In the genomic region with DNA sequence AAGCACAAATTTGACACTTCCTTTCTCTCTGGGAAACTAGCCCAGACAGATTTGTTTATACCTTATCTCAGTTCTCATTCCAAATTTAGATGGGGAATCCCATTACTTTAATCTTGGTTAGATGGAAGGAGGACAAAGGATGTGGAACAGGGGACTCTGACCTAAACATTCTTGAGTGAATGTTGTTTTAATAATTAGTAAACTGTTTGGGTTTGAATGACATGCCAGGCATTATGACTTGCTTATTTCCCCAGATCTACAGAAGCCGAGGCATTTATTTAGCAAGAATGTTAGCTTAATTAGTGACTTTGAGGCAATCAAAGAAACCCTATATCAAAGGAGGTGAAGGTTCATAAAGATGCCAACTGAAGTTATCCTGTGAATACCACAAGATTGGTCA, we compare ENCODE assay signal across 20 mouse cellular contexts.
"Had no signal": no experiment of that assay in that cellular context is flagged by ENCODE, and none has a peak within 500 bp of the region (broad histone marks: within the 10 kb centered on the region; RNA-seq: fewer than 3 reads in every experiment).

No protein-coding gene starts in this region.

- H3K36me3 ChIP-seq: liver, embryonic 12.5 days; midbrain, embryonic 12.5 days; neural tube, embryonic 13.5 days; neural tube, embryonic 15.5 days had no signal

- H3K4me1 ChIP-seq: liver, embryonic 12.5 days; megakaryocyte, embryonic 14.5 days; midbrain, embryonic 12.5 days; neural tube, embryonic 13.5 days; neural tube, embryonic 15.5 days had no signal

- H3K9me3 ChIP-seq: liver, embryonic 12.5 days; megakaryocyte, embryonic 14.5 days; midbrain, embryonic 12.5 days; neural tube, embryonic 13.5 days; neural tube, embryonic 15.5 days had no signal

- H3K4me3 ChIP-seq: liver, embryonic 12.5 days; megakaryocyte, embryonic 14.5 days; midbrain, embryonic 12.5 days; myocyte; neural tube, embryonic 13.5 days; neural tube, embryonic 15.5 days had no signal

- H3K9ac ChIP-seq: liver, embryonic 12.5 days; liver, embryonic 14.5 days; midbrain, embryonic 12.5 days; neural tube, embryonic 13.5 days; neural tube, embryonic 15.5 days had no signal

- H3K4me2 ChIP-seq: liver, embryonic 12.5 days; midbrain, embryonic 12.5 days; neural tube, embryonic 13.5 days; neural tube, embryonic 15.5 days had no signal

- DNase-seq: liver; lung, adult 2 months; midbrain, embryonic 14.5 days; retina, postnatal 1 day; right cerebral cortex, adult 18-20 months; right cerebral cortex, postnatal 25 days; right cerebral cortex, postnatal 4 days; spleen, adult 18-20 months; thymus, adult 18-20 months; thymus, postnatal 14 days; thymus, postnatal 36 days had no signal

- H3K27me3 ChIP-seq: liver, embryonic 12.5 days; megakaryocyte, embryonic 14.5 days; midbrain, embryonic 12.5 days; neural tube, embryonic 13.5 days; neural tube, embryonic 15.5 days had no signal

- ATAC-seq: liver, embryonic 12.5 days; midbrain, embryonic 16.5 days had no signal

- H3K27ac ChIP-seq: liver, embryonic 12.5 days; liver, embryonic 14.5 days; macrophage; midbrain, embryonic 12.5 days; neural tube, embryonic 13.5 days; neural tube, embryonic 15.5 days had no signal
